Mouse (Mus musculus): ENCODE results near the gene Arid5a. TPM values are rescaled to one million over a fixed set of nuclear protein-coding genes. Genes with fewer than 3 reads are reported as not detected.

The Arid5a gene
- polyA plus RNA-seq, 1 experiment from 2014 or later = 4.5 TPM

DNA sequence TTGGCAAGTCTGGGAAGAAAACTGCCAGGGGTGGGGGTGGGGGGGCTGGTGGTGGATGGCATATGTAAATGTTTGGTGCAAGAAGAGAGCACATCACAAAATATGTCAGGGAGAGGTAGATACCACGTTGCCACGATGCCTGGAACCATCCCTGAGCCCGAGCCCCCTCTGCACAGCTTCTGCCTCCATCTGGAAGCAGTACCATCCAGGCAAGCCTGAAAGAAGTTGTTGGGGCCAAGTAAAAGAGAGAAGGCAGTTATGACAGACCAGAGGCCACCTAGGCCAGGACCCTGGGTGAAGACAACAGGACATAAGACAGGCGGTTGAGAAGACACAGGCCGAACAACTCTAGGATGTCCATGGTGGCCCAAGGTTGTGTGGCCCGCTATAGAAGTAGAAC, 7.0 kb upstream of the Arid5a start:
- Histone ChIP-seq H3K9ac (ENCODE audit: low read depth, low read length) (no peak overlapping the region), H3K9me3 (ENCODE audit: control insufficient read depth, low read length) (no peaks in the 10 kb centered on the region), H3K4me1 (ENCODE audit: control insufficient read depth, insufficient read depth, low read length) (0 out of 2 replicates have a peak, but pooled peaks cover 5% of the 10 kb centered on the region), H3K4me2 (replicated peaks; ENCODE audit: low read depth, low read length) (no peak overlapping the region), H3K4me3 (ENCODE audit: low read length) (no peak overlapping the region), H3K27ac (ENCODE audit: low read depth, low read length) (no peak overlapping the region), H3K36me3 (ENCODE audit: control insufficient read depth, insufficient read depth, low read length) (no peaks in the 10 kb centered on the region), H3K27me3 (ENCODE audit: control insufficient read depth, insufficient read depth, low read length) (peaks cover 9% of the 10 kb centered on the region)
- 90% methylated on average over 6 of the region's 6 CpGs for WGBS
- no peak for ATAC-seq (ENCODE audit: low FRiP score, low TSS enrichment)

DNA sequence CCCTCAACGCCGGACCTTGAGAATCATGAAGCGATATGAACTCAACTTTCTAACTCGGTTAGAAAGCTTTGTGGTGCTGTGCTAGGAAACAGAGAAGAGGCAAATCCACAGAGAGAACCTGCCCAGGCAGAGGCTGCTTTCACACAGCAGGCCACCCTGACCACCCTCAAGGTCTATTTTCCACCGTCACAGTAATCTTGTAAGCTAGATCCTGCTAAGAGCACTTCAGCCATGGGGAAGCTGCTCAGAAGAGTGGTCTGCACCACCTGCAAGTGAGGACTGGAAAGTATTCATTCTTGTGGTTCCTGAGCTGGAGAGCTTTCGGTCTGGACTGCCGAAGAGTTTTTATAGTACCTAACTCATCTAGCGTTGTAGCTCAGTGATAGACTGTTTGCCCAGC, 5.3 kb upstream of the Arid5a start:
- 76% methylated on average over 8 of the region's 8 CpGs for WGBS
- H3K4me2 ChIP-seq (replicated peaks; ENCODE audit: low read depth, low read length) = no peak overlapping the region
- no peaks in the 10 kb centered on the region for H3K36me3 ChIP-seq (ENCODE audit: control insufficient read depth, insufficient read depth, low read length)
- H3K4me1 ChIP-seq (ENCODE audit: control insufficient read depth, insufficient read depth, low read length) = 0 out of 2 replicates have a peak, but pooled peaks cover 5% of the 10 kb centered on the region
- H3K27ac ChIP-seq (ENCODE audit: low read depth, low read length) = no peak overlapping the region
- no peak overlapping the region for H3K9ac ChIP-seq (ENCODE audit: low read depth, low read length)
- H3K27me3 ChIP-seq (ENCODE audit: control insufficient read depth, insufficient read depth, low read length) = peaks cover 9% of the 10 kb centered on the region
- ATAC-seq (ENCODE audit: low FRiP score, low TSS enrichment) = no peak
- no peaks in the 10 kb centered on the region for H3K9me3 ChIP-seq (ENCODE audit: control insufficient read depth, low read length)
- H3K4me3 ChIP-seq (ENCODE audit: low read length) = no peak overlapping the region

- 11% methylated on average over 9 of the region's 9 CpGs for WGBS
- H3K4me1 ChIP-seq (ENCODE audit: control insufficient read depth, insufficient read depth, low read length) = 0 out of 2 replicates have a peak, but pooled peaks cover 5% of the 10 kb centered on the region
- no peak overlapping the region for H3K27ac ChIP-seq (ENCODE audit: low read depth, low read length)
- no peaks in the 10 kb centered on the region for H3K36me3 ChIP-seq (ENCODE audit: control insufficient read depth, insufficient read depth, low read length)
- no peaks in the 10 kb centered on the region for H3K9me3 ChIP-seq (ENCODE audit: control insufficient read depth, low read length)
- H3K27me3 ChIP-seq (ENCODE audit: control insufficient read depth, insufficient read depth, low read length) = peaks cover 8% of the 10 kb centered on the region
- H3K9ac ChIP-seq (ENCODE audit: low read depth, low read length) = peak overlapping the region; percentile 55; the same call in 1 of the 2 replicates
- peak overlapping the region; percentile 31 for H3K4me3 ChIP-seq (ENCODE audit: low read length)
- ATAC-seq (ENCODE audit: low FRiP score, low TSS enrichment) = no peak
- H3K4me2 ChIP-seq (replicated peaks; ENCODE audit: low read depth, low read length) = peak overlapping the region; percentile 68
Measured at GRCm38 (mm10) chr1:36302957-36303356, 4.6 kb upstream of the Arid5a start.

- Histone ChIP-seq H3K27ac (ENCODE audit: low read depth, low read length) (no peak overlapping the region), H3K27me3 (ENCODE audit: control insufficient read depth, insufficient read depth, low read length) (peaks cover 1% of the 10 kb centered on the region; the same call in 1 of the 2 replicates), H3K4me2 (replicated peaks; ENCODE audit: low read depth, low read length) (peak overlapping the region; percentile 68), H3K4me3 (ENCODE audit: low read length) (peak overlapping the region; percentile 31), H3K9ac (ENCODE audit: low read depth, low read length) (peak overlapping the region; percentile 55; the same call in 1 of the 2 replicates), H3K36me3 (ENCODE audit: control insufficient read depth, insufficient read depth, low read length) (no peaks in the 10 kb centered on the region), H3K9me3 (ENCODE audit: control insufficient read depth, low read length) (no peaks in the 10 kb centered on the region), H3K4me1 (ENCODE audit: control insufficient read depth, insufficient read depth, low read length) (peaks cover 11% of the 10 kb centered on the region)
- WGBS = 10% methylated on average over 30 of the region's 30 CpGs
- ATAC-seq (ENCODE audit: low FRiP score, low TSS enrichment) = 0 out of 2 replicates have a peak, but pooled peaks have one; percentile 22
Measured at GRCm38 (mm10) chr1:36303381-36304320, 3.9 kb upstream of the Arid5a start.

GRCm38 (mm10) chr1:36304764-36305163, 2.8 kb upstream of the Arid5a start:
- H3K9me3 ChIP-seq (ENCODE audit: control insufficient read depth, low read length) = no peaks in the 10 kb centered on the region
- WGBS = 66% methylated on average over 7 of the region's 7 CpGs
- H3K9ac ChIP-seq (ENCODE audit: low read depth, low read length) = no peak overlapping the region
- H3K4me1 ChIP-seq (ENCODE audit: control insufficient read depth, insufficient read depth, low read length) = peaks cover 19% of the 10 kb centered on the region
- no peak overlapping the region for H3K4me2 ChIP-seq (replicated peaks; ENCODE audit: low read depth, low read length)
- no peaks in the 10 kb centered on the region for H3K27me3 ChIP-seq (ENCODE audit: control insufficient read depth, insufficient read depth, low read length)
- H3K27ac ChIP-seq (ENCODE audit: low read depth, low read length) = no peak overlapping the region
- no peak for ATAC-seq (ENCODE audit: low FRiP score, low TSS enrichment)
- no peak overlapping the region for H3K4me3 ChIP-seq (ENCODE audit: low read length)
- no peaks in the 10 kb centered on the region for H3K36me3 ChIP-seq (ENCODE audit: control insufficient read depth, insufficient read depth, low read length)

DNA sequence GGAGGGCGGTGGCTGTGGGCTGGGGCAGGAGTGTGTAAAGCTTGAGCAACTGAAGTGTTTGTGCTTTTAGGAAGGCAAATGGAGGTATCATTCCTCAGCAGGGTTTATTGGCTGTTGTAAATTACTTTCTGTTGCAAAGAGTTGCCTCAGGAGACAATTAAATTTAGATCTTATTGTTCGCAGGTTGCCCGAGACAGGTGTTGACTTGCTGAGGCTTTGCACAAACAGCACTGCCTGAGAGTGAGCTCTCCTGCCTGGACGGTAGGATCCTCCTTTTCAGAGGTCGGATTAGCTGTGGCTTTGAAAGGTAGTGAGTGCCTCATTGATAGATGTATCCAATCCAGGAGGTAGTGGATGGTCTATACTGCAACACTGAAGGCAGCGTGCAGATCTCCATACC, 1.4 kb upstream of the Arid5a start:
- H3K27ac ChIP-seq (ENCODE audit: low read depth, low read length) = no peak overlapping the region
- H3K27me3 ChIP-seq (ENCODE audit: control insufficient read depth, insufficient read depth, low read length) = no peaks in the 10 kb centered on the region
- H3K4me2 ChIP-seq (replicated peaks; ENCODE audit: low read depth, low read length) = no peak overlapping the region
- WGBS = 56% methylated on average over 6 of the region's 6 CpGs
- no peaks in the 10 kb centered on the region for H3K36me3 ChIP-seq (ENCODE audit: control insufficient read depth, insufficient read depth, low read length)
- H3K4me1 ChIP-seq (ENCODE audit: control insufficient read depth, insufficient read depth, low read length) = peaks cover 21% of the 10 kb centered on the region
- H3K4me3 ChIP-seq (ENCODE audit: low read length) = no peak overlapping the region
- H3K9me3 ChIP-seq (ENCODE audit: control insufficient read depth, low read length) = no peaks in the 10 kb centered on the region
- no peak for ATAC-seq (ENCODE audit: low FRiP score, low TSS enrichment)
- H3K9ac ChIP-seq (ENCODE audit: low read depth, low read length) = no peak overlapping the region

GRCm38 (mm10) chr1:36307121-36307494, 425 bp upstream of the Arid5a start:
- 0 out of 2 replicates have a peak overlapping the region, but pooled peaks have one; percentile 92 for H3K4me2 ChIP-seq (replicated peaks; ENCODE audit: low read depth, low read length)
- ATAC-seq (ENCODE audit: low FRiP score, low TSS enrichment) = peak; percentile 11
- WGBS = 70% methylated on average over 7 of the region's 7 CpGs

GRCm38 (mm10) chr1:36308451-36308901, 943 bp downstream of the Arid5a start:
- no peaks in the 10 kb centered on the region for H3K9me3 ChIP-seq (ENCODE audit: control insufficient read depth, low read length)
- WGBS = 2% methylated on average over 12 of the region's 12 CpGs
- H3K27ac ChIP-seq (ENCODE audit: low read depth, low read length) = no peak overlapping the region
- no peaks in the 10 kb centered on the region for H3K27me3 ChIP-seq (ENCODE audit: control insufficient read depth, insufficient read depth, low read length)
- H3K4me3 ChIP-seq (ENCODE audit: low read length) = peak overlapping the region; percentile 64
- no peak for ATAC-seq (ENCODE audit: low FRiP score, low TSS enrichment)
- H3K4me2 ChIP-seq (replicated peaks; ENCODE audit: low read depth, low read length) = peak overlapping the region; percentile 92
- no peaks in the 10 kb centered on the region for H3K36me3 ChIP-seq (ENCODE audit: control insufficient read depth, insufficient read depth, low read length)
- H3K9ac ChIP-seq (ENCODE audit: low read depth, low read length) = peak overlapping the region; percentile 60; the same call in 1 of the 2 replicates
- H3K4me1 ChIP-seq (ENCODE audit: control insufficient read depth, insufficient read depth, low read length) = peaks cover 16% of the 10 kb centered on the region

More at GRCm38 (mm10) chr1:36307121-36307494, 425 bp upstream of the Arid5a start:
- Histone ChIP-seq H3K9me3 (ENCODE audit: control insufficient read depth, low read length) (no peaks in the 10 kb centered on the region), H3K9ac (ENCODE audit: low read depth, low read length) (no peak overlapping the region), H3K27ac (ENCODE audit: low read depth, low read length) (no peak overlapping the region), H3K36me3 (ENCODE audit: control insufficient read depth, insufficient read depth, low read length) (no peaks in the 10 kb centered on the region), H3K4me3 (ENCODE audit: low read length) (no peak overlapping the region), H3K4me1 (ENCODE audit: control insufficient read depth, insufficient read depth, low read length) (peaks cover 21% of the 10 kb centered on the region), H3K27me3 (ENCODE audit: control insufficient read depth, insufficient read depth, low read length) (no peaks in the 10 kb centered on the region)

- H3K9ac ChIP-seq (ENCODE audit: low read depth, low read length) = no peak overlapping the region
- WGBS = 49% methylated on average over 9 of the region's 9 CpGs
Measured at GRCm38 (mm10) chr1:36308966-36309475, 1.5 kb downstream of the Arid5a start.

More at GRCm38 (mm10) chr1:36308966-36309475, 1.5 kb downstream of the Arid5a start:
- Histone ChIP-seq H3K9me3 (ENCODE audit: control insufficient read depth, low read length) (no peaks in the 10 kb centered on the region), H3K36me3 (ENCODE audit: control insufficient read depth, insufficient read depth, low read length) (no peaks in the 10 kb centered on the region), H3K4me2 (replicated peaks; ENCODE audit: low read depth, low read length) (peak overlapping the region; percentile 92), H3K4me3 (ENCODE audit: low read length) (peak overlapping the region; percentile 64; the same call in 1 of the 2 replicates), H3K27me3 (ENCODE audit: control insufficient read depth, insufficient read depth, low read length) (no peaks in the 10 kb centered on the region), H3K4me1 (ENCODE audit: control insufficient read depth, insufficient read depth, low read length) (peaks cover 16% of the 10 kb centered on the region), H3K27ac (ENCODE audit: low read depth, low read length) (no peak overlapping the region)
- ATAC-seq (ENCODE audit: low FRiP score, low TSS enrichment) = no peak
